Mouse (Mus musculus) hindbrain, embryonic 16.5 days (tissue): ENCODE measurements around the gene Car11. TPM values are rescaled to one million over a fixed set of nuclear protein-coding genes. Genes with fewer than 3 reads are reported as not detected.

Experiments
- ATAC-seq: fragments of 200-750 bp; cut with Nextera tagmentation; 2 replicates; pipeline ENCODE4 v1.8.0; 2017; ENCODE audit warnings: moderate TSS enrichment, moderate library complexity
- H3K27ac ChIP-seq: fragments of 300-500 bp; sonication (generic); 2 replicates; pipeline ENCODE4 v1.5.1; 2014; ENCODE audit warnings: low read depth, mild to moderate bottlenecking, control low read depth, low read length, moderate library complexity
- H3K27me3 ChIP-seq: fragments of 300-500 bp; sonication (generic); replicated peaks from 2 replicates; pipeline ENCODE4 v1.6.1; 2014; ENCODE audit warnings: low read length; ENCODE audit not compliant: control insufficient read depth, insufficient read depth
- H3K36me3 ChIP-seq: fragments of 300-500 bp; sonication (generic); 2 replicates; pipeline ENCODE4 v1.6.1; 2014; ENCODE audit warnings: mild to moderate bottlenecking, low read length, moderate library complexity, mixed read lengths; ENCODE audit not compliant: control insufficient read depth, insufficient read depth
- H3K4me1 ChIP-seq: fragments of 300-500 bp; sonication (generic); 2 replicates; pipeline ENCODE4 v1.6.1; 2014; ENCODE audit warnings: low read depth, low read length; ENCODE audit not compliant: control insufficient read depth, insufficient read depth
- H3K4me2 ChIP-seq: fragments of 300-500 bp; sonication (generic); 2 replicates; pipeline ENCODE4 v1.6.1; 2014; ENCODE audit warnings: mild to moderate bottlenecking, low read length, control low read depth, moderate library complexity
- H3K4me3 ChIP-seq: fragments of 300-500 bp; sonication (generic); 2 replicates; pipeline ENCODE4 v1.5.1; 2014; ENCODE audit warnings: mild to moderate bottlenecking, low read length, control low read depth, moderate library complexity
- H3K9ac ChIP-seq: fragments of 300-500 bp; sonication (generic); 2 replicates; pipeline ENCODE4 v1.6.1; 2014; ENCODE audit warnings: low read depth, mild to moderate bottlenecking, control low read depth, low read length, moderate library complexity
- H3K9me3 ChIP-seq: fragments of 300-500 bp; sonication (generic); 2 replicates; pipeline ENCODE4 v1.6.1; 2014; ENCODE audit warnings: mild to moderate bottlenecking, low read length, moderate library complexity; ENCODE audit not compliant: control insufficient read depth
- WGBS: fragments of 180-500 bp; shearing (Covaris S2); extraction: QIAGEN DNeasy Blood & Tissue Kit; methylation state at CpG from one replicate; pipeline ENCODE4 v1.1.7; 2014; 5-methylcytosine and 5-hydroxymethylcytosine counted together
- polyA plus RNA-seq: library from polyadenylated mRNA; unstranded; fragments of >200 nt; fragmentation: Nextera tagmentation; extraction: Ambion mirVana; gene quantifications from 2 replicates; pipeline ENCODE4 v1.2.1, GENCODE M21; 2015

Gene Car11
- polyA plus RNA-seq, 1 experiment from 2014 or later, result 68.2 TPM

GRCm38 (mm10) chr7:45718331-45718730 lies 18.7 kb downstream of the Car11 start:
- Histone ChIP-seq H3K9ac (peak overlapping the region; percentile 80), H3K4me3 (peak overlapping the region; percentile 71), H3K27me3 (no peaks in the 10 kb centered on the region), H3K9me3 (no peaks in the 10 kb centered on the region), H3K4me1 (peaks cover 42% of the 10 kb centered on the region), H3K36me3 (peaks cover 21% of the 10 kb centered on the region), H3K27ac (peak overlapping the region; percentile 89), H3K4me2 (peak overlapping the region; percentile 64)
- WGBS, result under 1% methylated on average over 20 of the region's 20 CpGs
- no peak for ATAC-seq

- Histone ChIP-seq H3K27me3 (no peaks in the 10 kb centered on the region), H3K4me2 (peak overlapping the region; percentile 64), H3K9ac (peak overlapping the region; percentile 52), H3K9me3 (no peaks in the 10 kb centered on the region), H3K36me3 (peaks cover 24% of the 10 kb centered on the region), H3K4me3 (peak overlapping the region; percentile 71), H3K27ac (no peak overlapping the region), H3K4me1 (peaks cover 39% of the 10 kb centered on the region)
- 86% methylated on average over 10 of the region's 10 CpGs for WGBS
- no peak for ATAC-seq
Measured at GRCm38 (mm10) chr7:45719180-45719579, 19.5 kb downstream of the Car11 start.

- Histone ChIP-seq H3K4me2 (no peak overlapping the region), H3K27ac (no peak overlapping the region), H3K36me3 (peaks cover 28% of the 10 kb centered on the region), H3K27me3 (no peaks in the 10 kb centered on the region), H3K4me3 (no peak overlapping the region), H3K4me1 (peaks cover 34% of the 10 kb centered on the region), H3K9me3 (no peaks in the 10 kb centered on the region), H3K9ac (peak overlapping the region; percentile 52)
- no peak for ATAC-seq
- 92% methylated on average over 15 of the region's 16 CpGs for WGBS
Measured at GRCm38 (mm10) chr7:45719738-45720412, 20.2 kb downstream of the Car11 start.

GRCm38 (mm10) chr7:45720413-45721233 lies 21.0 kb downstream of the Car11 start, which contains the start of gene Fam83e:
Gene Fam83e, plus strand, starts transcription at chr7:45721212.
- Histone ChIP-seq H3K4me3 (no peak within 1 kb of the TSS), H3K4me1 (peaks cover 31% of the 10 kb centered on the region), H3K36me3 (peaks cover 28% of the 10 kb centered on the region), H3K9me3 (no peaks in the 10 kb centered on the region), H3K9ac (no peak within 1 kb of the TSS), H3K27me3 (no peaks in the 10 kb centered on the region), H3K4me2 (no peak within 1 kb of the TSS), H3K27ac (peak within 1 kb of the TSS; percentile 27; the same call in 1 of the 2 replicates)
- 82% methylated on average over 13 of the region's 14 CpGs for WGBS
- ATAC-seq, result no peak

GRCm38 (mm10) chr7:45721234-45721571 lies 21.6 kb downstream of the Car11 start:
- Histone ChIP-seq H3K4me2 (no peak overlapping the region), H3K36me3 (peaks cover 28% of the 10 kb centered on the region)

GRCm38 (mm10) chr7:45721642-45722347 lies 22.2 kb downstream of the Car11 start:
- Histone ChIP-seq H3K9me3 (no peaks in the 10 kb centered on the region), H3K27ac (peak overlapping the region; percentile 23; the same call in 1 of the 2 replicates), H3K9ac (no peak overlapping the region), H3K36me3 (peaks cover 31% of the 10 kb centered on the region), H3K4me3 (no peak overlapping the region), H3K4me2 (no peak overlapping the region), H3K27me3 (no peaks in the 10 kb centered on the region), H3K4me1 (peaks cover 19% of the 10 kb centered on the region)
- 59% methylated on average over 13 of the region's 13 CpGs for WGBS
- no peak for ATAC-seq

More at GRCm38 (mm10) chr7:45721234-45721571, 21.6 kb downstream of the Car11 start:
- no peak overlapping the region for H3K4me3 ChIP-seq
- peaks cover 25% of the 10 kb centered on the region for H3K4me1 ChIP-seq
- no peak for ATAC-seq
- 81% methylated on average over 7 of the region's 7 CpGs for WGBS
- H3K9me3 ChIP-seq, result no peaks in the 10 kb centered on the region
- peak overlapping the region; percentile 27; the same call in 1 of the 2 replicates for H3K27ac ChIP-seq
- no peaks in the 10 kb centered on the region for H3K27me3 ChIP-seq
- no peak overlapping the region for H3K9ac ChIP-seq

- Histone ChIP-seq H3K9me3 (no peaks in the 10 kb centered on the region), H3K36me3 (peaks cover 31% of the 10 kb centered on the region), H3K4me2 (no peak overlapping the region), H3K4me3 (no peak overlapping the region), H3K9ac (no peak overlapping the region), H3K27me3 (no peaks in the 10 kb centered on the region), H3K27ac (no peak overlapping the region), H3K4me1 (peaks cover 14% of the 10 kb centered on the region)
- ATAC-seq, result no peak
- WGBS, result 82% methylated on average over 12 of the region's 13 CpGs
Measured at GRCm38 (mm10) chr7:45722348-45722713, 22.7 kb downstream of the Car11 start.

- Histone ChIP-seq H3K9me3 (no peaks in the 10 kb centered on the region), H3K4me1 (peaks cover 14% of the 10 kb centered on the region), H3K36me3 (peaks cover 31% of the 10 kb centered on the region), H3K27me3 (no peaks in the 10 kb centered on the region), H3K4me3 (no peak overlapping the region), H3K9ac (no peak overlapping the region), H3K27ac (no peak overlapping the region), H3K4me2 (no peak overlapping the region)
- WGBS, result 94% methylated on average over 4 of the region's 4 CpGs
- no peak for ATAC-seq
Measured at GRCm38 (mm10) chr7:45723301-45723700, 23.7 kb downstream of the Car11 start.

- no peak overlapping the region for H3K4me3 ChIP-seq
- H3K9me3 ChIP-seq, result no peaks in the 10 kb centered on the region
- H3K9ac ChIP-seq, result no peak overlapping the region; the same call in 1 of the 2 replicates
- no peak overlapping the region for H3K27ac ChIP-seq
- no peak overlapping the region for H3K4me2 ChIP-seq
- no peak for ATAC-seq
- WGBS, result 98% methylated on average over 14 of the region's 14 CpGs
- peaks cover 31% of the 10 kb centered on the region for H3K36me3 ChIP-seq
- H3K27me3 ChIP-seq, result no peaks in the 10 kb centered on the region
- H3K4me1 ChIP-seq, result peaks cover 12% of the 10 kb centered on the region
Measured at GRCm38 (mm10) chr7:45723781-45724180, 24.1 kb downstream of the Car11 start.
